Comparison of ENCODE assay signal across 8 mouse cellular contexts in the genomic region with DNA sequence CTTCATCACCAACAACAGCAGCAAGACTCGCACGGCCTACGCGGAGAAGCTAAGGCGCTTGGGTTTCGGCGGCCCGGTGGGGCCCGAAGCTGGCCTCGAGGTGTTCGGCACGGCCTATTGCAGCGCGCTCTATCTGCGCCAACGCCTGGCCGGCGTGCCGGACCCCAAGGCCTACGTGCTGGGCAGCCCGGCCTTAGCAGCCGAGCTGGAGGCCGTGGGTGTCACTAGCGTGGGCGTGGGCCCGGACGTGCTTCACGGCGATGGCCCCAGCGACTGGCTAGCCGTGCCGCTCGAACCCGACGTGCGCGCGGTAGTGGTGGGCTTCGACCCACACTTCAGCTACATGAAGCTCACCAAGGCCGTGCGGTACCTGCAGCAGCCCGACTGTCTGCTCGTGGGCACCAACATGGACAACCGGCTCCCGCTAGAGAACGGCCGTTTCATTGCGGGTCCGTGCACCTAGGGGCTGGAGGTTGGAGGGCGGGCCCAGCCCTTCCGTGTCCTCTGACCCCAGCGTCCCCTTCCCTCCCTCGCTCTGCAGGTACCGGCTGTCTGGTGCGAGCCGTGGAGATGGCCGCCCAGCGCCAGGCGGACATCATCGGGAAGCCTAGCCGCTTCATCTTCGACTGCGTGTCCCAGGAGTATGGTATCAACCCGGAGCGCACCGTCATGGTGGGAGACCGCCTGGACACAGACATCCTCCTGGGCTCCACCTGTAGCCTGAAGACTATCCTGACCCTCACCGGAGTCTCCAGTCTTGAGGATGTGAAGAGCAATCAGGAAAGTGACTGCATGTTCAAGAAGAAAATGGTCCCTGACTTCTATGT. TPM values are rescaled to one million over a fixed set of nuclear protein-coding genes. Genes with fewer than 3 reads are reported as not detected.
DNase-seq lines count a peak whose midpoint lies in the region; ATAC-seq lines count a peak whose summit lies in the region.

No protein-coding gene starts in this region.

- H3K27me3 ChIP-seq in midbrain, embryonic 14.5 days (ENCODE audit: control insufficient read depth, insufficient read depth, low read length) = no peaks in the 10 kb centered on the region

- ATAC-seq in CD4-positive, CD25-positive, alpha-beta regulatory T cell, adult 4 months = peak; percentile 1
- ATAC-seq in granulocyte monocyte progenitor cell, adult 5-6 weeks (replicated peaks; ENCODE audit: poor library complexity, severe bottlenecking) = 0 out of 2 replicates have a peak, but pooled peaks have one; percentile 10
- ATAC-seq in midbrain, embryonic 14.5 days (ENCODE audit: low FRiP score, low TSS enrichment) = peak; percentile 22; the same call in 1 of the 2 replicates

- DNase-seq in gastrocnemius, postnatal 25 days = peak; percentile 39
- no peak for DNase-seq in gastrocnemius, postnatal 4 days (ENCODE audit: low spot score in 2 of 2)
- DNase-seq in cerebellum, adult 8-10 months = peak; percentile 56
- peak; percentile 36 for DNase-seq in left cerebral cortex, postnatal 4 days
- no peak for DNase-seq in midbrain, embryonic 14.5 days
- DNase-seq in thymus, postnatal 4 days = peak; percentile 56

- intact Hi-C loops in left cerebral cortex, postnatal 4 days (cut with DNase I) = no loop called here

- H3K9me3 ChIP-seq in midbrain, embryonic 14.5 days (ENCODE audit: control insufficient read depth, low read length) = no peaks in the 10 kb centered on the region

- H3K4me2 ChIP-seq in midbrain, embryonic 14.5 days (ENCODE audit: low read length) = peak overlapping the region; percentile 99

- peak overlapping the region; percentile 77 for H3K9ac ChIP-seq in midbrain, embryonic 14.5 days (replicated peaks; ENCODE audit: low read length)

- H3K36me3 ChIP-seq in midbrain, embryonic 14.5 days (ENCODE audit: control insufficient read depth, insufficient read depth, low read length) = peaks cover 32% of the 10 kb centered on the region

- peak overlapping the region; percentile 79 for H3K27ac ChIP-seq in midbrain, embryonic 14.5 days (replicated peaks; ENCODE audit: low read depth, low read length)

- peak overlapping the region; percentile 80 for H3K4me3 ChIP-seq in midbrain, embryonic 14.5 days (replicated peaks; ENCODE audit: low read depth, low read length)

- WGBS in midbrain, embryonic 14.5 days = under 1% methylated on average over 68 of the region's 68 CpGs

- peaks cover 19% of the 10 kb centered on the region for H3K4me1 ChIP-seq in midbrain, embryonic 14.5 days (ENCODE audit: control insufficient read depth, insufficient read depth, low read length)

RNA-seq across cellular contexts. Expression of a gene that starts 0.7 kb away (rescaled TPM):
- total RNA-seq in gastrocnemius, postnatal 25 days (2021) = 10 to 100 TPM; 50.8 to 55.0 TPM
- 10 to 100 TPM; 34.6 to 37.4 TPM for total RNA-seq in gastrocnemius, postnatal 4 days (2021)
- 1 to 10 TPM; 4.1 to 5.3 TPM for polyA plus RNA-seq in CD4-positive, CD25-positive, alpha-beta regulatory T cell, adult 4 months (2017; shearing (Covaris generic))
- 22.9 and 25.4 TPM in 2 replicates for total RNA-seq in granulocyte monocyte progenitor cell, adult 5-6 weeks (2014; fragmentation: Nextera tagmentation)
- 11.6 and 15.2 TPM in 2 replicates for total RNA-seq in granulocyte monocyte progenitor cell, adult 5-6 weeks (2017)
- 10 to 100 TPM; 45.3 to 45.9 TPM for total RNA-seq in left cerebral cortex, postnatal 4 days (2021)
- polyA plus RNA-seq in midbrain, embryonic 14.5 days (2014; fragmentation: Nextera tagmentation; extraction: Ambion mirVana) = 60.5 and 62.7 TPM in 2 replicates

RNA-seq across cellular contexts. Expression of a gene that starts 0.8 kb away (rescaled TPM):
- 10 to 100 TPM in 1 of 2 experiments, 1 to 10 TPM in 1; 9.4 to 10.2 TPM for total RNA-seq in gastrocnemius, postnatal 25 days (2021)
- 10 to 100 TPM; 18.0 to 20.7 TPM for total RNA-seq in gastrocnemius, postnatal 4 days (2021)
- polyA plus RNA-seq in CD4-positive, CD25-positive, alpha-beta regulatory T cell, adult 4 months (2017; shearing (Covaris generic)) = 10 to 100 TPM; 34.3 to 62.8 TPM
- 20.6 and 45.1 TPM in 2 replicates for total RNA-seq in granulocyte monocyte progenitor cell, adult 5-6 weeks (2014; fragmentation: Nextera tagmentation)
- total RNA-seq in granulocyte monocyte progenitor cell, adult 5-6 weeks (2017) = 9.5 and 21.7 TPM in 2 replicates
- total RNA-seq in left cerebral cortex, postnatal 4 days (2021) = 10 to 100 TPM; 39.0 to 41.7 TPM
- 22.7 and 22.8 TPM in 2 replicates for polyA plus RNA-seq in midbrain, embryonic 14.5 days (2014; fragmentation: Nextera tagmentation; extraction: Ambion mirVana)

RNA-seq across cellular contexts. Expression of a gene that starts 2.8 kb away (rescaled TPM):
- total RNA-seq in gastrocnemius, postnatal 25 days (2021) = not detected
- total RNA-seq in gastrocnemius, postnatal 4 days (2021) = 1 to 10 TPM in 1 of 2 experiments, under 1 TPM in 1; 0.91 to 1.5 TPM
- polyA plus RNA-seq in CD4-positive, CD25-positive, alpha-beta regulatory T cell, adult 4 months (2017; shearing (Covaris generic)) = not detected
- total RNA-seq in granulocyte monocyte progenitor cell, adult 5-6 weeks (2014; fragmentation: Nextera tagmentation) = 2.2 TPM in 1 of 2 replicates, not detected in the other
- total RNA-seq in granulocyte monocyte progenitor cell, adult 5-6 weeks (2017) = 0.22 TPM in 1 of 2 replicates, not detected in the other
- total RNA-seq in left cerebral cortex, postnatal 4 days (2021) = under 1 TPM; 0.54 to 0.92 TPM
- polyA plus RNA-seq in midbrain, embryonic 14.5 days (2014; fragmentation: Nextera tagmentation; extraction: Ambion mirVana) = 0.45 TPM in 1 of 2 replicates, not detected in the other

RNA-seq across cellular contexts. Expression of a gene that starts 8.0 kb away (rescaled TPM):
- total RNA-seq in gastrocnemius, postnatal 25 days (2021) = 10 to 100 TPM; 10.5 to 11.7 TPM
- total RNA-seq in gastrocnemius, postnatal 4 days (2021) = 10 to 100 TPM; 12.4 to 16.8 TPM
- 10 to 100 TPM; 14.3 to 25.8 TPM for polyA plus RNA-seq in CD4-positive, CD25-positive, alpha-beta regulatory T cell, adult 4 months (2017; shearing (Covaris generic))
- total RNA-seq in granulocyte monocyte progenitor cell, adult 5-6 weeks (2014; fragmentation: Nextera tagmentation) = 21.2 and 21.6 TPM in 2 replicates
- 21.8 and 27.8 TPM in 2 replicates for total RNA-seq in granulocyte monocyte progenitor cell, adult 5-6 weeks (2017)
- total RNA-seq in left cerebral cortex, postnatal 4 days (2021) = 10 to 100 TPM; 33.4 to 39.1 TPM
- polyA plus RNA-seq in midbrain, embryonic 14.5 days (2014; fragmentation: Nextera tagmentation; extraction: Ambion mirVana) = 36.2 and 43.0 TPM in 2 replicates

RNA-seq across cellular contexts. Expression of a gene that starts 17.5 kb away (rescaled TPM):
- under 1 TPM; 0.10 to 0.11 TPM for total RNA-seq in gastrocnemius, postnatal 25 days (2021)
- total RNA-seq in gastrocnemius, postnatal 4 days (2021) = 1 to 10 TPM; 1.6 TPM
- polyA plus RNA-seq in CD4-positive, CD25-positive, alpha-beta regulatory T cell, adult 4 months (2017; shearing (Covaris generic)) = under 1 TPM; 0.16 TPM
- not detected in 2 replicates for total RNA-seq in granulocyte monocyte progenitor cell, adult 5-6 weeks (2014; fragmentation: Nextera tagmentation)
- total RNA-seq in granulocyte monocyte progenitor cell, adult 5-6 weeks (2017) = not detected in 2 replicates
- total RNA-seq in left cerebral cortex, postnatal 4 days (2021) = 100 to 1,000 TPM; 158 to 180 TPM
- polyA plus RNA-seq in midbrain, embryonic 14.5 days (2014; fragmentation: Nextera tagmentation; extraction: Ambion mirVana) = 34.8 and 37.5 TPM in 2 replicates

Comparison
In these comparisons a context has a peak if more than half of its experiments do, and no peak if none do; other contexts are left out.
1. DNase-seq: peak in gastrocnemius, postnatal 25 days (single experiment), cerebellum, adult 8-10 months (single experiment), left cerebral cortex, postnatal 4 days (single experiment) and thymus, postnatal 4 days (single experiment); none in gastrocnemius, postnatal 4 days (0 of 2) and midbrain, embryonic 14.5 days (single experiment).
2. Peak in every context shown above with its lines, with median percentiles within 50 percentile points of each other: ATAC-seq.